Mouse (Mus musculus): ENCODE results near the gene Ces3b. TPM values are rescaled to one million over a fixed set of nuclear protein-coding genes. Genes with fewer than 3 reads are reported as not detected.
"Not testable (repeated sequence)": the region's sequence is repeated elsewhere in the genome, so short reads cannot be mapped to it uniquely, and the experiment has no call there.

The Ces3b gene
- total and polyA plus RNA-seq, 3 experiments = not detected

- in situ Hi-C loops (cut with MboI; ENCODE audit: low pct_ligation_motif_present, low pct_unique_long_range_greater_than_20kb, low sequenced_read_pairs) = no loop called here
These were observed 2.7 kb upstream of the Ces3b start for GRCm38 (mm10) chr8:105080814-105081336.

GRCm38 (mm10) chr8:105088166-105088565, 4.6 kb downstream of the Ces3b start:
- H3K4me2 ChIP-seq (ENCODE audit: insufficient read depth, low read depth, poor library complexity, severe bottlenecking); H3K4me1 ChIP-seq (ENCODE audit: control insufficient read depth in 1 of 2, insufficient read depth in 2 of 2); in situ Hi-C loops (cut with MboI; ENCODE audit: low pct_ligation_motif_present, low pct_unique_long_range_greater_than_20kb, low sequenced_read_pairs); dilution Hi-C loops (cut with MboI; ENCODE audit: extremely low pct_ligation_motif_present, extremely low pct_unique_long_range_greater_than_20kb, low sequenced_read_pairs); H3K36me3 ChIP-seq (replicated peaks in 1 of 2; ENCODE audit: control insufficient read depth in 1 of 2, insufficient read depth in 1 of 2, low read length in 1 of 2); H3K27ac ChIP-seq (ENCODE audit: insufficient read depth, low read depth); DNase-seq (ENCODE audit: extremely low read depth); H3K9ac ChIP-seq (ENCODE audit: insufficient read depth, low read depth); H3K9me3 ChIP-seq (replicated peaks; ENCODE audit: low read length); H3K79me2 ChIP-seq (replicated peaks; ENCODE audit: control insufficient read depth, extremely low read depth, insufficient read depth, poor library complexity, severe bottlenecking); H3K4me3 ChIP-seq (replicated peaks in 1 of 3; ENCODE audit: low read depth in 2 of 3, low read length in 2 of 3, poor library complexity in 1 of 3): not testable (repeated sequence)
- peaks cover 64% of the 10 kb centered on the region for H3K27me3 ChIP-seq (replicated peaks)

More at GRCm38 (mm10) chr8:105080814-105081336, 2.7 kb upstream of the Ces3b start:
- H3K36me3 ChIP-seq (replicated peaks in 1 of 2; ENCODE audit: control insufficient read depth in 1 of 2, insufficient read depth in 1 of 2, low read length in 1 of 2) = no peaks in the 10 kb centered on the region
- no peak for DNase-seq (ENCODE audit: extremely low read depth)
- H3K4me2 ChIP-seq (ENCODE audit: insufficient read depth, low read depth, poor library complexity, severe bottlenecking) = no peak overlapping the region
- no peak overlapping the region for H3K27ac ChIP-seq (ENCODE audit: insufficient read depth, low read depth)
- H3K27me3 ChIP-seq (replicated peaks) = peaks cover 24% of the 10 kb centered on the region
- no peaks in the 10 kb centered on the region for H3K4me1 ChIP-seq (ENCODE audit: control insufficient read depth in 1 of 2, insufficient read depth in 2 of 2)
- no peaks in the 10 kb centered on the region for H3K9me3 ChIP-seq (replicated peaks; ENCODE audit: low read length)
- dilution Hi-C loops (cut with MboI; ENCODE audit: extremely low pct_ligation_motif_present, extremely low pct_unique_long_range_greater_than_20kb, low sequenced_read_pairs) = no loop called here
- H3K4me3 ChIP-seq (replicated peaks in 1 of 3; ENCODE audit: low read depth in 2 of 3, low read length in 2 of 3, poor library complexity in 1 of 3) = no peak overlapping the region
- TF ChIP-seq RCOR1 (conservative IDR thresholded peaks at IDR 0.05; ENCODE audit: low read depth, low read length) = no peak
- TF ChIP-seq PAX5 (IDR thresholded peaks at IDR 0.05; ENCODE audit: low read length) = no peak
- TF ChIP-seq RAD21 (IDR thresholded peaks at IDR 0.05; ENCODE audit: low read depth, low read length) = no peak
- no peak overlapping the region for H3K9ac ChIP-seq (ENCODE audit: insufficient read depth, low read depth)
- H3K79me2 ChIP-seq (replicated peaks; ENCODE audit: control insufficient read depth, extremely low read depth, insufficient read depth, poor library complexity, severe bottlenecking) = no peaks in the 10 kb centered on the region

- H3K4me2 ChIP-seq (ENCODE audit: insufficient read depth, low read depth, poor library complexity, severe bottlenecking) = no peak overlapping the region
- DNase-seq (ENCODE audit: extremely low read depth) = no peak
- no peaks in the 10 kb centered on the region for H3K9me3 ChIP-seq (replicated peaks; ENCODE audit: low read length)
- TF ChIP-seq KAT2A (IDR thresholded peaks at IDR 0.05; ENCODE audit: insufficient replicate concordance, low read length) (no peak), TCF12 (IDR thresholded peaks at IDR 0.05; ENCODE audit: low read depth, low read length) (no peak), IRF4 (IDR thresholded peaks at IDR 0.05; ENCODE audit: low read depth, low read length) (no peak), MXI1 (IDR thresholded peaks at IDR 0.05; ENCODE audit: low read depth, low read length) (no peak), ZMIZ1 (IDR thresholded peaks at IDR 0.05; ENCODE audit: low read depth, low read length) (no peak)
- no peaks in the 10 kb centered on the region for H3K36me3 ChIP-seq (replicated peaks in 1 of 2; ENCODE audit: control insufficient read depth in 1 of 2, insufficient read depth in 1 of 2, low read length in 1 of 2)
- in situ Hi-C loops (cut with MboI; ENCODE audit: low pct_ligation_motif_present, low pct_unique_long_range_greater_than_20kb, low sequenced_read_pairs) (no loop called here), dilution Hi-C loops (cut with MboI; ENCODE audit: extremely low pct_ligation_motif_present, extremely low pct_unique_long_range_greater_than_20kb, low sequenced_read_pairs) (no loop called here)
- no peak overlapping the region for H3K4me3 ChIP-seq (replicated peaks in 1 of 3; ENCODE audit: low read depth in 2 of 3, low read length in 2 of 3, poor library complexity in 1 of 3)
- peaks cover 62% of the 10 kb centered on the region for H3K27me3 ChIP-seq (replicated peaks)
- no peak overlapping the region for H3K9ac ChIP-seq (ENCODE audit: insufficient read depth, low read depth)
- H3K79me2 ChIP-seq (replicated peaks; ENCODE audit: control insufficient read depth, extremely low read depth, insufficient read depth, poor library complexity, severe bottlenecking) = no peaks in the 10 kb centered on the region
- H3K27ac ChIP-seq (ENCODE audit: insufficient read depth, low read depth) = no peak overlapping the region
- H3K4me1 ChIP-seq (ENCODE audit: control insufficient read depth in 1 of 2, insufficient read depth in 2 of 2) = no peaks in the 10 kb centered on the region
These were observed 5.0 kb downstream of the Ces3b start for GRCm38 (mm10) chr8:105088581-105088980.

Measured in CH12.LX (cell line).